Mouse (Mus musculus): ENCODE data around the gene Dnmbp.

The Dnmbp gene

GRCm38 (mm10) chr19:43879401-43880212, 60.4 kb downstream of the Dnmbp start:
- DNase-seq (ENCODE audit: low read depth in 1 of 2, low spot score in 2 of 2): no peak

GRCm38 (mm10) chr19:43878111-43879092, 61.6 kb downstream of the Dnmbp start:
- no peak for DNase-seq (ENCODE audit: low read depth in 1 of 2, low spot score in 2 of 2)

GRCm38 (mm10) chr19:43877364-43877763, 62.6 kb downstream of the Dnmbp start:
- no peak for DNase-seq (ENCODE audit: low read depth in 1 of 2, low spot score in 2 of 2)

GRCm38 (mm10) chr19:43875996-43876395, 64.0 kb downstream of the Dnmbp start:
- DNase-seq (ENCODE audit: low read depth in 1 of 2, low spot score in 2 of 2): no peak

- no peak for DNase-seq (ENCODE audit: low read depth in 1 of 2, low spot score in 2 of 2)
Measured at GRCm38 (mm10) chr19:43874351-43874750, 65.6 kb downstream of the Dnmbp start.

- no peak for DNase-seq (ENCODE audit: low read depth in 1 of 2, low spot score in 2 of 2)
Measured at GRCm38 (mm10) chr19:43870418-43870817, 69.6 kb downstream of the Dnmbp start.

GRCm38 (mm10) chr19:43857347-43857746, 82.6 kb downstream of the Dnmbp start:
- DNase-seq (ENCODE audit: low read depth in 1 of 2, low spot score in 2 of 2): no peak

- DNase-seq (ENCODE audit: low read depth in 1 of 2, low spot score in 2 of 2): no peak
Measured at GRCm38 (mm10) chr19:43852837-43853545, 87.0 kb downstream of the Dnmbp start.

- no peak for DNase-seq (ENCODE audit: low read depth in 1 of 2, low spot score in 2 of 2)
Measured at GRCm38 (mm10) chr19:43851996-43852630, 87.9 kb downstream of the Dnmbp start.

- DNase-seq (ENCODE audit: low read depth in 1 of 2, low spot score in 2 of 2): no peak
Measured at GRCm38 (mm10) chr19:43850026-43850425, 90.0 kb downstream of the Dnmbp start.

- no peak for DNase-seq (ENCODE audit: low read depth in 1 of 2, low spot score in 2 of 2)
Measured at GRCm38 (mm10) chr19:43847966-43848365, 92.0 kb downstream of the Dnmbp start.

GRCm38 (mm10) chr19:43847056-43847455, 92.9 kb downstream of the Dnmbp start:
- DNase-seq (ENCODE audit: low read depth in 1 of 2, low spot score in 2 of 2): no peak

- DNase-seq (ENCODE audit: low read depth in 1 of 2, low spot score in 2 of 2): no peak
Measured at GRCm38 (mm10) chr19:43845331-43845908, 94.6 kb downstream of the Dnmbp start.

- DNase-seq (ENCODE audit: low read depth in 1 of 2, low spot score in 2 of 2): no peak
Measured at GRCm38 (mm10) chr19:43843184-43843583, 96.8 kb downstream of the Dnmbp start.

GRCm38 (mm10) chr19:43832425-43833069, 107.4 kb downstream of the Dnmbp start:
- peak in 1 of 2 experiments; percentile 55 for DNase-seq (ENCODE audit: low read depth in 1 of 2, low spot score in 2 of 2)

- no peak for DNase-seq (ENCODE audit: low read depth in 1 of 2, low spot score in 2 of 2)
Measured at GRCm38 (mm10) chr19:43826855-43827254, 113.1 kb downstream of the Dnmbp start.

GRCm38 (mm10) chr19:43815661-43816414, 124.2 kb downstream of the Dnmbp start:
- DNase-seq (ENCODE audit: low read depth in 1 of 2, low spot score in 2 of 2): no peak

GRCm38 (mm10) chr19:43813315-43813714, 126.7 kb downstream of the Dnmbp start:
- DNase-seq (ENCODE audit: low read depth in 1 of 2, low spot score in 2 of 2): no peak

GRCm38 (mm10) chr19:43811419-43811818, 128.6 kb downstream of the Dnmbp start:
- no peak for DNase-seq (ENCODE audit: low read depth in 1 of 2, low spot score in 2 of 2)
